ENCODE assay signal across 27 mouse cellular contexts in the genomic region with DNA sequence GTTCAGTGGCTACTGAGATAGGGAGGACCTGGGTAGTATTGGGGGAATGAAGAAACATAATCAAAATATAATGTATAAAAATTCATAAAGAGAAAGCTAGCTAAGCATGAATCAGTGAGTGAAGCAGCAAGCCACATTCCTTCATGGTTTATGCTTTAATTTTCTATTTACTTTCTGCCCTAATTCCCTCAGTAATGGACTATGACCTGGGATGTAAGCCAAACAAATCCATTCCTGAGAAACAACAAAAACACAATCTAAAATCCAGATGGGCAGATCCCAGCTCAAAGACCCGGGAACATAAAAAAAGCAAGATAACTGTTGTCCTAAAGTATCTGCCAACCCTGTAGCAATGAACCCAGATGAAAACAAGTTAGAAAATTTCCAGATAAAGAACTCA. TPM values are rescaled to one million over a fixed set of nuclear protein-coding genes. Genes with fewer than 3 reads are reported as not detected.
DNase-seq lines count a peak whose midpoint lies in the region; TF ChIP-seq lines count a peak whose summit lies in the region.
"Had no signal": no experiment of that assay in that cellular context is flagged by ENCODE, and none has a peak within 500 bp of the region (broad histone marks: within the 10 kb centered on the region; RNA-seq: fewer than 3 reads in every experiment).

No protein-coding gene starts in this region.

- H3K9ac ChIP-seq in liver, adult 2 months (ENCODE audit: low read depth, low read length), result no peak overlapping the region
- H3K9ac ChIP-seq: embryonic facial prominence, embryonic 13.5 days; embryonic facial prominence, embryonic 15.5 days; forebrain, embryonic 12.5 days had no signal

- TF ChIP-seq POLR2A in kidney, adult 2 months (IDR thresholded peaks at IDR 0.05; ENCODE audit: low read depth, low read length), result no peak
- TF ChIP-seq POLR2A in liver, adult 2 months (IDR thresholded peaks at IDR 0.05; ENCODE audit: extremely low read depth, insufficient read depth, low read length), result no peak

- H3K27me3 ChIP-seq in kidney, adult 2 months (replicated peaks; ENCODE audit: control insufficient read depth, insufficient read depth, low read length), result no peaks in the 10 kb centered on the region
- H3K27me3 ChIP-seq in liver, adult 2 months (ENCODE audit: control insufficient read depth, insufficient read depth, low read length), result no peaks in the 10 kb centered on the region
- H3K27me3 ChIP-seq: CH12.LX; embryonic facial prominence, embryonic 13.5 days; embryonic facial prominence, embryonic 15.5 days; forebrain, embryonic 12.5 days had no signal

- no peak overlapping the region for H3K27ac ChIP-seq in kidney, adult 2 months (ENCODE audit: insufficient read depth, low read depth, low read length)
- no peak overlapping the region for H3K27ac ChIP-seq in liver, adult 2 months (replicated peaks; ENCODE audit: insufficient read depth, low read depth, low read length)
- H3K27ac ChIP-seq: embryonic facial prominence, embryonic 13.5 days; embryonic facial prominence, embryonic 15.5 days; forebrain, embryonic 10.5 days; forebrain, embryonic 12.5 days had no signal

- no peak for TF ChIP-seq CTCF in kidney, adult 2 months (conservative IDR thresholded peaks at IDR 0.05; ENCODE audit: insufficient read depth, insufficient read length, low read depth, low read length)
- no peak for TF ChIP-seq CTCF in liver, adult 2 months (IDR thresholded peaks at IDR 0.05; ENCODE audit: low read depth, low read length)

- H3K4me3 ChIP-seq in kidney, adult 2 months (ENCODE audit: insufficient read depth, low read depth, low read length), result no peak overlapping the region
- H3K4me3 ChIP-seq in liver, adult 2 months (ENCODE audit: insufficient read depth, low read depth, low read length), result no peak overlapping the region
- H3K4me3 ChIP-seq: embryonic facial prominence, embryonic 13.5 days; embryonic facial prominence, embryonic 15.5 days; erythroblast, embryonic 14.5 days; forebrain, embryonic 10.5 days; forebrain, embryonic 12.5 days had no signal

- peak; percentile 74 for DNase-seq in kidney, adult 2 months
- no peak for DNase-seq in kidney, postnatal 10 days
- DNase-seq in kidney, postnatal 14 days, result peak; percentile 4
- no peak for DNase-seq in kidney, adult 11 months
- DNase-seq in liver, adult 2 months (ENCODE audit: extremely low read depth, low read depth, low spot score), result peak; percentile 62
- no peak for DNase-seq in liver
- peak; percentile 90 for DNase-seq in Muller cell, postnatal 12 days (ENCODE audit: inconsistent ontology term)
- DNase-seq: adrenal gland, adult 2 months; adrenal gland, postnatal 10 days; adrenal gland, postnatal 25 days; B cell, adult 2 months; cerebellum, adult 11 months; cerebellum, adult 18-20 months; cerebellum, adult 8-10 months; cerebellum, adult 9-11 months; cerebellum, postnatal 14 days; cerebellum, postnatal 36 days; embryo, embryonic 11 days had no signal

- WGBS in kidney, adult 2 months, result 28% methylated on average over 1 of the region's 1 CpGs
- 29% methylated on average over 1 of the region's 1 CpGs for WGBS in liver, adult 2 months

- H3K4me1 ChIP-seq in kidney, adult 2 months (ENCODE audit: control insufficient read depth, insufficient read depth, low read length), result no peaks in the 10 kb centered on the region
- H3K4me1 ChIP-seq in liver, adult 2 months (ENCODE audit: control insufficient read depth, insufficient read depth, low read length), result no peaks in the 10 kb centered on the region; the same call in 1 of the 2 replicates
- H3K4me1 ChIP-seq: embryonic facial prominence, embryonic 15.5 days had no signal

- no peaks in the 10 kb centered on the region for H3K36me3 ChIP-seq in kidney, adult 2 months (ENCODE audit: control insufficient read depth, insufficient read depth, low read length)
- no peaks in the 10 kb centered on the region for H3K36me3 ChIP-seq in liver, adult 2 months (ENCODE audit: control insufficient read depth, insufficient read depth, low read length)
- H3K36me3 ChIP-seq: embryonic facial prominence, embryonic 13.5 days; embryonic facial prominence, embryonic 15.5 days; forebrain, embryonic 10.5 days; forebrain, embryonic 12.5 days; G1E had no signal

- no peaks in the 10 kb centered on the region for H3K79me2 ChIP-seq in liver, adult 2 months (ENCODE audit: control insufficient read depth, insufficient read depth, low read length)

RNA-seq across cellular contexts. Expression of a gene that starts 39.0 kb away (rescaled TPM):
- polyA plus RNA-seq in kidney, adult 2 months (2012; rRNA removed), result 2.3 and 3.0 TPM in 2 replicates
- total RNA-seq in liver, adult 2 months (2014; rRNA removed), result not detected in 2 replicates
- not detected in 2 replicates for polyA plus RNA-seq in liver, adult 2 months (2012; rRNA removed)
- total RNA-seq: adrenal gland, postnatal 25 days; CH12.LX; common myeloid progenitor, adult 5-6 weeks had no signal
- polyA plus RNA-seq: adrenal gland, adult 2 months; CD4-positive, CD25-positive, alpha-beta regulatory T cell, adult 4 months; erythroblast, embryonic 14.5 days; G1E had no signal

Comparison
In these comparisons a context has a peak if more than half of its experiments do, and no peak if none do; other contexts are left out.
1. DNase-seq: peak in kidney, adult 2 months (single experiment), kidney, postnatal 14 days (single experiment), liver, adult 2 months (single experiment) and Muller cell, postnatal 12 days (single experiment); none in kidney, postnatal 10 days (single experiment), kidney, adult 11 months (single experiment) and liver (single experiment).